Mouse (Mus musculus): ENCODE measurements around the gene Krt76.

The Krt76 gene

GRCm38 (mm10) chr15:101892820-101893219 lies at the start of gene Krt76:
Gene Krt76 (minus strand): TSS chr15:101892920.
- DNase-seq: no peak

DNA sequence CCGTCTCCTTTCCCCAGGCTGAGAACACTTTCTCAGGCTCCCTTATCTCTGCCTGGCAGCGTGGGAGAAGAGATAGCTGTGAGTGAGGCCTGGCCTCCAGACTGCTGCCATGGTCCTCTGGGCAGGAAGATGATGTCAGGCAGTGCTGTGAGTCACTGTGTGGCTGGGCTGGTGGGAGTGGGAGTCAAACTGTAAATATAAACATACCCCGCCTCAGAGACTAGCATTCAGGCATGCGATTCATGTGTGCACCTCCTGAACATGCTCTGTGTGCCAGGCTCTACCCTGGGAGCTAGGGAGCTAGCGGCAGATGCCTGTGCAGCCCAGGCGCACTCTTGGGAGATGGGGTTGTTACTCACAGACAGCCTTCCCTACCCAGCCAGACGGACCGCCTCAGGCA lies 49.2 kb upstream of the Krt76 start:
- no peak for DNase-seq

GRCm38 (mm10) chr15:101940274-101940829 lies 47.6 kb upstream of the Krt76 start, which contains the start of gene Krt79:
Gene Krt79 (minus strand): TSS chr15:101940324.
- DNase-seq: no peak

DNA sequence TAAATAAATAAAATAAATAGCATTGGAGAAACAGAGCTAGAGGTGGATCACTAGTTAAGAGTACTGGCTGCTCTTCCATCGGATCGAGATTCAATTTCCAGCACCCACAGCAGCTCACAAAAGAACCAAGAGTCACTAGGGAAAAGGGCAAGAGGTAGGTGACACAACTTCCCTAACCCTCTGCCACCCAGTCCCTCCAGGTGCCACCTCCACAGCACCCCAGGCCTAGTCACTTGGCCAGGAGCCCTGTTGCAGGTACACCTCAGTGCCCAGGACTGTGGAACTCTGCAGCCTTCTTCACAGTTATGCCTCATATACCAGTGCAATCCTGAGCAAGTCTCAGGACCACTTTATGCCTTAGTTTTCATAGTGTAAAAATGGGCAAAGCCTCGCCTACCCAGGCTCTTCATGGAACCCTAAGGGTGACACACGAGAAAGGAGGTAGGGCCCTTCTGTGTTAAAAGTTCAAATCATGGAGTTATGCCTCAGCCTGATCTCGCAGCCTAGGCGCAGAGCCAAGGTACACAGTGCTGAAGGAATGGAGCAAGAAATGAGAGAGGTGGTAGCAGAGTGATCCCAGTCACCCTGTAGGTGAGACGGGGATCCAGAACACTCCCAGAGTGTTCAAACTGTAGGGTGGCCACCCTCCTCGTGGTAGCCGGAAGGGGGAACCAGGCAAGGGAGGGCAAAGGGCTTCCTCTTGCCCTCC lies 46.0 kb upstream of the Krt76 start:
- no peak for DNase-seq

DNA sequence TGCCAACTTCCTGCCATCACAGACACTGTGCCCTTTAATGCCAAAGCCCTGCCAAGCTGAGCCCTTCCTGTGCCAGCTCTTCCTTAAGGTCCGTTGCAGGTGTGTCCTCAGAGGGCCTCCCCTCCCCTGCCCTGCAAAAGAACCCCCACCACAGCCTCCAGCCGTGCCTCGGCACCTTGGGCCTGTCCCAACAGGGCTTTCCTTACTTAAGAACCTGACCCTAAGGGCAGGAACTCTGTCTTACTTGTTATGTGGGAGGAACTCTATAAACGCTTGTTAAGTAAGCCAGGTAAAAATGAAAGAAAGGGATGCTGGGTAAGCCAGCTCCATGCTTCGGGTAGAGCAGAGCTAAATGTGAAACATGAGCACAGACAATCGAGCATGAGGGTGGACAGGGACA lies 40.3 kb upstream of the Krt76 start:
- no peak for DNase-seq

- no peak for DNase-seq
Observed at GRCm38 (mm10) chr15:101929666-101930065, 36.9 kb upstream of the Krt76 start.

- no peak for DNase-seq
Observed at GRCm38 (mm10) chr15:101929087-101929486, 36.4 kb upstream of the Krt76 start.

DNA sequence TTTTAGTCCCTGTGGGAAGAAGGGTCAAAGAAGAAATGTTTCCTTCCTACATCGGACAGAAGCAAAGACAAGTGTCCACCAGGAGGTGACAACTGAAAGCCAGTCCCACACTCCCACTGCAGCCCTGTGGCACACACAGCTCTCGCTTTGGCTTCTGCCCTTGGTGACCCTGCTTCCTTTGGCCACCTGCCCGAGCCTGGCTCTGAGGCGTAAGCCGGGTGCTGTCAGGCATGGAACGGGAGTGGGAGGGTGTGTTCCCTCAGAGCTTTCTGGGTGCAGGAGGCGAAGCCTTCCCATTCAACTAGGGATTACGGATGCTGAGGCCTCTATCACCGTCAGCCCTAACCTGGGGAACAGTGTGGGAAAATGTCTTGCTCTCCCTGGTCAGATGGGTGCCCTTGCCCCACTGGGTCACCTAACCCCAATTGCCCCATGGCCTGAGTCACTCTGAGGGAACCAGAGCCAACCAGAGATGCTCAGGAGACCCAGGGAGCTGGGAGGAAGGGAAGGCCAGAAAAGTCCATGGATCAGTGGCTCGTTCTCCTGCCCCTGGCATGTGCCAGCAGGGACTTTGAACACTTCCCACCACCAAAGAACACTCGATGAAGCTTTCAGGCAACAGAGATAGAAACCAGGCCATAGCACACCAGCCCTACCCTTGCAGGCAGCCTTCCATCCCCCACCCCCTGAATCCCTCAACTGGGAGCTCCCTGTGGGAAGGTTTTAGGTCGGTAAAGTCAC lies 34.8 kb upstream of the Krt76 start:
- no peak for DNase-seq

- no peak for DNase-seq
Observed at GRCm38 (mm10) chr15:101925041-101925440, 32.3 kb upstream of the Krt76 start.

GRCm38 (mm10) chr15:101924635-101925034 lies 31.9 kb upstream of the Krt76 start, which contains the start of gene Krt4:
Gene Krt4 (minus strand): TSS chr15:101924735.
- DNase-seq: no peak

DNA sequence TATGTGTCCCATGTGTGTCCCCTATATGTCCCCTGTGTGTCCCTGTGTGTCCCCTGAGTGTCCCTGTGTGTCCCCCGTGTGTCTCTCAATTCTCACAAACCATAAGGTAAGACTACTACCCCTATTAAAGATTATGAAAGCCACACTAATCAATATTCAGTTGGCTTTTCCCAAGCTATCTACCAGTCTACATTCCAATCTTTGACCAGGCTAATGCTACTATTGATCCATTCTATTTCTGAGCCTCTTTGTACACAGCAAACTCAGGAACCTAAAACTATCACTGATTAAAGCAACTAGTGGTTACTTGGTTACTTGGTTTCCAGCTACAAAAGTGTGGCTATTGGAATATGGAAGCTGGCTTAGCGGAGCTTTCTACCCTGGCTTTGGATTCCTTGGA lies 29.6 kb upstream of the Krt76 start:
- DNase-seq: no peak

GRCm38 (mm10) chr15:101916072-101916471 lies 23.4 kb upstream of the Krt76 start:
- DNase-seq: no peak

DNA sequence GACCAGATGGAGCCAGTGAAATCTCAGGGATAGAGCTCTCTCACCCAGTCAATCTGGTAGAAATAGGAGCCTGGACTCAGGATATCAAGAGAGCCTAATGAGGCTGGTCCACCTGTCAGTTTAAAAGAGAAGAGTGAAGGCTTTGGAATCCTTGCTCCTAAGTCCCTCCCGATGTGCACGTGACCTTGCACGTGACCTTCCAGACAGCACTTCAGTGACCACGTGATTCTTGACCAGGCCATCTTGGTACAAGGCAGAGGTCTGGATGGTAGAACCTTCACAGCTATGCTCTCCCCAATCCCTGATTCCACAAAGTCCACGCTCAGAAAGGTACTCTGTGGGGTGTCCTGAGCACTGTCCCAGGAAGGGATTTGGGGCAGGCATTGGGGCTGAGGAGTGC lies 12.1 kb upstream of the Krt76 start:
- DNase-seq: no peak

GRCm38 (mm10) chr15:101902171-101903149 lies 9.7 kb upstream of the Krt76 start:
- no peak for DNase-seq

- no peak for DNase-seq
Observed at GRCm38 (mm10) chr15:101895216-101895615, 2.5 kb upstream of the Krt76 start.

DNA sequence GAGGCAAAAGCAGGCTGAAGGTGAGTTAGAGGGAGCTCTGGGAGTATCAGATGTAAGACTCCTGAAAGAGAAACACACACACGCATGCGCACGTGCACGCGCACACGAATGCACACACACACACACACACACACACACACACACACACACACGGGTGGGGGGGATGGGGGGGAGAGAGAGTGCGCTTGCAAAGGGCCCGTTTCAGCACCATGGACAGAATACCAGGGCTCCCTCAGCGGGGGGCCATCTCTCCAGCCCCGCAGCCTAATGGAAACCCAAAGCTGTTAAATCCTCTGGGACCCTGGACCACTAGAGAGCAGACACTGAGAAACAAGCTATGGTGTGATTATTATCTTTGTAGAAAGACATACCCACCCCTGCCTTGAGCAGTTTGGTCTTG lies 12.9 kb downstream of the Krt76 start:
- DNase-seq: no peak

DNA sequence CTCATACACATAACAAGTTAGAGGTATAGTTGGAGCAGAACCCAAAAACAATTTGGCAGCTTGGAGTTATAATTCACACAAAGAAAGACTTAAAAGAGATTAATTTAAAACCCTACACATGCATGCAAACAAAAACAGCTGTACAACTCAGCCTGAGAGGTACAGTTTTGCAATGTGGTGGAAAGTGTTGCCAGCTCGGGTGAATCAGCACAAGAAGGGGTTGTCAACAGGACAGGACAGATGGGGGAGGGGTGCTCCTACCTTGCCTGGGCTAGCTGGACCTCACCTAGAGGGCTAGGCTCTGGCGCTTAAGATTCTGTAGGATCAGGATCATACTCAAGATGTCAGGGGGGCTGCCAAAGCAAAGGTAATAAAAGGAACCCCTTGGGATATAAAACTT lies 14.7 kb downstream of the Krt76 start:
- no peak for DNase-seq

GRCm38 (mm10) chr15:101874383-101874782 lies 18.3 kb downstream of the Krt76 start:
- DNase-seq: no peak

GRCm38 (mm10) chr15:101873231-101873630 lies 19.5 kb downstream of the Krt76 start:
- DNase-seq: no peak

DNA sequence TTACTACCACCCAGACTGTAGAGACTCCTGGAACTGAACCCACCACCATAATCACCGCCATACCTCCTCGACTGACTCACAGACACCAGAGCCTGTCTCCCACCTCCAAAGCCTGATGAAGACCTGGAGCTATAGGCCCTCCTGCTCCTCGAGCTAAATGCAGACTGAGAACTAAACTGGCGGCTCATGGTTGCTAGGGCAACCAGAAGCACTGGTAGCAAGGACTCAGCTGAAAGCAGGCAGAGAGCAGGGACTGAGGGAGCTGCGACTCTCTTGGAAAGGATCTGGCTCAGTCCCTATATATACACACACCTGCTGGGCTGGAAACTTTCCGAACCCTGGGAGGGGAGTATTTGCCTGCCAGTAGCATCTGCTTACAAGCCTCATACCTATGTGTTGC lies 23.3 kb downstream of the Krt76 start, which contains the start of gene Krt77:
Gene Krt77 (minus strand): TSS at position 275 of the 400 bp plus-strand sequence.
- DNase-seq: no peak

DNA sequence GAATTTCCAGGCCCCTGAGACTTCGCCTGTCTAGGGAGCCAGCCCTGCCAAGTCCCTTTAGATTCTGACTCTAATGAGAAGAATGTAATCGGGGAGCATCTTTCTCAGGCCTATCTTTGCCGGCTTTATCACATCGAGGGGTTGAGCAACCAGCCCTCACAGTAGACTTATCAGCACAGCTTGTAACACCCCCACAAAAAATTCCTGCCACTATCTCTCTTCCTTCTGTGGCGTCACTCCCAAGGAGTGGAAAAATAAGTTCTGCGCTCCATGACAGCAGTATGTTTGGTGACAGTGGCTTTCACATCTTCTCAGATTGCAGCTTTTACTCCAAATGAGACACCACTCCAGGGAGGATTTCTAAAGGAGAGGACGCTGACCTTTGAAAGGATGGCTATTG lies 26.0 kb downstream of the Krt76 start:
- no peak for DNase-seq

GRCm38 (mm10) chr15:101860421-101861130 lies 32.1 kb downstream of the Krt76 start:
- DNase-seq: no peak
